Mouse (Mus musculus): ENCODE measurements around the gene Parvb.

Parvb gene

DNA sequence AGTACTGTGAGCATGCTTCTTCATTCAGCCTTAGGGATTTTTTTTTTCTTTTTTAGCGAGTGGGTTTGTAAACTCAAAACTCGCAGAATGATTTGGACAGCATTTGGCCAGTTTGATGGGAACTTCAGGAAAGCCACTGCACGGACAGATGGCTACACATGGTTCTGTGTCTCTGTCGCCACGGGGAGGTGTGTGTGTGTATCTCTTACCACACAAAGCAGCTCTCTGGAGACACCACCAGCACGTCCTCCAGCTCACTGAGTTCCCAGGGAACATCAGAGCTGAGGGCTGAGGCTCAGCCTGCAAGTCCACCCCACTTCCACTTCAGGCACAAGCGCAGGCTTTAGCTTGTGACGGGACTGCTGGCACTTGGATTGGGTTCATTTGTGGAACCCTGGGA lies 22.5 kb downstream of the Parvb start:
- intact Hi-C loops (cut with DNase I), result no loop called here

DNA sequence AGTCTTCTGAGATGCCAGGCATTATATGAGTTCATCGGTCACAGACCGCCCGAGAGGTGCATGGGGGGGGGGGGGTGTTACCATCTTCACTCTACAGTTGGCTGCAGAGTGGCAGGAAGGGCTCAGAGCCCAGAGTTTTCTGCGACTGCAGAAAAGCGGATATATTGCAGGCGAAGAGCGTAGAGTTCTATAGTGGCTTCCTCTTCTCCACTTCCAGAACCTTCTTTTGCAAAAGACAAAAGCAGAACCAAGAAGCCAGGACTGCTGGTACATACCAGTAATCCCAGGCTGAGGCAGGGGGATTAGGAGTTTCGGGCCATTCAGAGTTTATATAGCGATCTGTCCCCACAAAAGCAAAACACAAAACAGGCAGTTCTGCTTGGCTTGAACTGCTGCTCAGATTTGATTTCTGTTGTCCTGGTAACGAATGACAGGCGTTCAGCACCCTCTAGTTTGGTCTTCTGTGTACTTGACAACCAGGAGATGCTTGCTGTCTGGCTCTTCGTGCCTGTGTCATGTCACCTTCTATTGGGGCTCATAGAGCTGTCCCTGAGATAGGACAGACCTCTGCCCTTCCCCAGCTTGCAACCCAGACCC lies 24.5 kb downstream of the Parvb start:
- intact Hi-C loops (cut with DNase I), result no loop called here

DNA sequence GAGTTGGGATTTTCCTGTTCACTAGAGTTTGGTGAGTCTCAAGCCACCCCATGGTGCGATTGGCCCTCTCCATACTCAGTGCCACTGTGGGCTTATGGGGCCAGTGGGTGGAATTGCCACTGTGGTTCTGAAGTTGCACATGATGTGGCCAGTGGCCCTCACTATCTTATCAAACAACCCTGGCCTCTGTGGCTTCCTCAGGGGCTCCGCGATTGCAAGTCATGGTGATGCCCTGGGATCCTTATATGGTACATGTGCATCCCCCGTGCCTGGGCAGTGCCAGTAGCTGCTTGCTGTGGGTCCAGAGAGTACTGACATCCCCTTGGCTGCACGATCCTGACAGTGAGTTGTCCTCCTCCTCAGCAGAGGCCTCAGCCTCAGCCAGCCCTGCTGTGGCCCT lies 25.0 kb downstream of the Parvb start:
- intact Hi-C loops (cut with DNase I), result no loop called here

DNA sequence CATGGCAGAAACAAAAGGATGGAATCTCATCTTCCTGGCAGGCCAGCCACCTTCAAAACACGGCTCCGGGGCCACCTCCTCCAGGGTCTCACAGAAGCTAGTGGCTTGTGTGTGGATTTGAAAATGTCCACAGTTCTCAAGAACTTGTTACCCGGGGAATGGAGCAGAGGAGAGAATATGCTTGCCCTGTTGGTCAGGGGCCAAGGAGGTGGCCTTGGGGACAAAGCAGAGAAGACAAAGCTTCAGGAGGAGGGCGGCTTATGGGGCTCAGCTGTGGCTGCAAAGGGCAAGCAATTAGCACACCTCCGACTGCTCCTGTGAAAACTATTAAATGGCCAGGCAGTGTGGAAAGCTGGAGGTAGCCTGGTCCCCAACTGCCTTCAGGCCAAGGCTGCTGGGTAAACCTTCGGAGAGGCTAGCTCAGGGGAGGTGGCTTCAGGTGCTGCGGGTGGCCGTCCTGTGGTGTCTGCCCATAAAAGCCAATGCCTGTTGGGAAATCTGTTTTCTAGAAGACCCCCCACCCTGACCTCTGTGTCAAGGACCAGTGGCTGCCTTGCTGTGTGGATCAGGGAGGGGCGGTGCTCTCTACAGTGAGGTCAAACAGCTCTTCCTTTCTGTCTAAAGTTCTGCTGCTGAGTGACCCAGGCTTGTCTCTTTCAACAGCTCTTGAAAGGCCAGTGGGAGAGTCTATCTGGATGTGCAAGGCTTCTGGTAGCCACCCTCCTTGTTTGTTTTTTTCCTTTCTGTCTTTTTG lies 26.9 kb downstream of the Parvb start:
- intact Hi-C loops (cut with DNase I), result no loop called here

DNA sequence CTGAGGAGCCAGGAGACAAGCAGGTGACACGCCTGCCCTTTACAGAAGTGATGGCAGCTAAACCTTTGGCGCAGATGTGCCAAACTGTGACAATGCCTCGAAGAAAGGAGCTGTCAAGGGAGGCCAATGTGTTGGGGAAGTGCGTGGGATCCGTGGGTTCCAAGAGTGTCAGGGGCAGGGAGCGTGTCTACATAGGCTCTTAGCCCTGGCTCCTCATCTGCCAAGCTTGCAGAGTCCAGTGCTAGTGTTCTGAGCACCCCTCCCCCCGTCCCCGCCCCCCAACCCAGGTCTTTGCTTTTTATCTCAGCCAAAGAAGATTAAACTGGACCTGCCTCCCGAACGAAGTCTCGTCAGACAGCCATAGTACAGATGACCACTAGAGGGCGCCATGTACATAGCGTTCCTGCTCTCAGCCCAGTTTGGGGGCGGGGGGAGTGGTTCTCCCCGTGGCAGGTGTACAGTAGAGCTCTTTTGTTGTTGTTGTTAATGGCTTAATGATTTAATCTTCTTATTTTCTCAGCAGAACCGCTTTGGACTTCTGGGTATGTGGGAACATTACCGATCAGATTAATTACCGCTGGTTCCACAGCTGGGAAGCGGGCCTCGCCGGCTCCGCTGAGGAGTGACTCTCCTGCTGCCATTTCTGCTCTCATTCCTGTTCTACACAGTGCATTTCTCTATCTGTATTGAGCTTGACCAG lies 28.4 kb downstream of the Parvb start:
- intact Hi-C loops (cut with DNase I), result loop anchor here (2.0 to 5.0 kb wide), 2 partner anchors 47 to 352 kb away; no protein-coding TSS in a partner anchor

DNA sequence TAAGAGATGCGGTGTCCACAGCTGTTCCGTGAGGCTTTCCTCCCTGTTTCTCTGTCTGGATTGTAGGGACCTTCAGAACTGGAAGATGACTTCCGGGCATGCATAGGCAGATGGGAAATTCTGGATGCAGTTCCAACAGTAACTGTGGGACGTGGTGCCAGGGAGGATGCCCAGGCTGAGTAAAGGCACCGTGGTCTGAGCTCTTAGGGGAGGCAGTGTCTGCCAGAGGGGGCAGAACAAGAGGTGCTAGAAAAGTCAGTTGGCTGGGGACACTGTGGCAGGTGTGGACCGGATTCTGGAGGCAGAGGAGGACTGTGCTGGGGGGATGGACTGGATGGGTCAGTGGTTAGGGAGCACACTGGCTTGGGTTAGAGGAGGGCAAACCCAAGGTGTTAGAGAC lies 30.8 kb downstream of the Parvb start:
- intact Hi-C loops (cut with DNase I), result loop anchor here (5.0 kb wide), 1 partner anchor 350 kb away; no protein-coding TSS in a partner anchor

DNA sequence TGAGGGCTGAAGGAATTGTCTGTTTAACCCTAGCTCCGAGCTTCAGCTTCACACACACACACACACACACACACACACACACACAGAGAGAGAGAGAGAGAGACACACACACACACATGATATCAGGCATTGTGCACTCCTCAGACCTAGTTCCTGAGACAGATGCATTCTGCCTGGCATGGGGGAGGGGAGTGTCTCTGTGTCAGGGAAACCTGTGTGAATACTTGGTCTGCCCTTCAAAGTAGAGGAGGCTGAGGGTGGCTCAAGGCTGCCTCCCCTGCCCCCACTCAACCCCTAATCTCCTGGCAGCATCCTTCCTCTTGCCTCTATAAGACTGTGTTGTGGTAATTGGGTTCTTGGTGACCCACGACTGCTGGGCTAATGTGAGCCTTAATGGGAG lies 31.7 kb downstream of the Parvb start:
- intact Hi-C loops (cut with DNase I), result loop anchor here (5.0 kb wide), 1 partner anchor 349 kb away; no protein-coding TSS in a partner anchor

DNA sequence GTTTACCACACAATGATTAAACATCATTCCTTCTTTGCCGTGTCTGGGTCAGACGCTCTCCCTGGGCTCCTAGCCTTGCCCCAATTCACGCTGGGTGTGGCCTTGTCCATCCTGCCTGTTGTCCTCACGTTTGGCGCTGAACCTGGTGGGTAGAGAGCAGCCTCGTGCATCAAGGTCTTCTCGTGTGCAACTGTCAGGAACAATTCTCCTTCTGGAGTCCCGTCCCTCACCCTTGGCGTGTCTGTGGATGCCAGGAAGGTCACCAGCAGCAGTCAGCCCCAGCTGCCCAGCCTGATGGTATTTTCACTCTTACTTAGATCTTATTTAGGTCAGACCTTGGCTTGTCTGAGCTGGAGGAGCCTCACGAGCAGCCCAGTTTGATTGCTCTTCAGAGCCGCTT lies 33.3 kb downstream of the Parvb start:
- intact Hi-C loops (cut with DNase I), result no loop called here

DNA sequence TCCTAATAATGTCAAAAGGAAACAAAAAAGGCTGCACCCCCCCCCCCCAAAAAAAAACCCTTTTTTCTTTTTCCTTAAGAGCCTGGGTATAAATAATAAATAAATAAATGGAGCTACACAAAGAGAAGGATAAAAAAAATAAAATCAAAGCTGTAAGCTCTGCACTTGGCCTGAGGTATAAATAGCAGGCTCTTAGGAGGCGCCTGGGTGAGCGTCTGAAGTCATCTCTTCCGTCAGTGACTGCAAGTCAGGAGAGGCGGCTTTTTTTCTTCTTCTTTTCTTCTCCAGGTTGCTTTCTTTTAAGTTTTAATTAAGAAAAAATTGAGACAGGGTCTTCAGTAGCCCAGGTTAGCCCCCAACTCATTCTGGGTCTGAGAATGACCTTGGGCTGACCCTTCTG lies 34.4 kb downstream of the Parvb start:
- intact Hi-C loops (cut with DNase I), result no loop called here

DNA sequence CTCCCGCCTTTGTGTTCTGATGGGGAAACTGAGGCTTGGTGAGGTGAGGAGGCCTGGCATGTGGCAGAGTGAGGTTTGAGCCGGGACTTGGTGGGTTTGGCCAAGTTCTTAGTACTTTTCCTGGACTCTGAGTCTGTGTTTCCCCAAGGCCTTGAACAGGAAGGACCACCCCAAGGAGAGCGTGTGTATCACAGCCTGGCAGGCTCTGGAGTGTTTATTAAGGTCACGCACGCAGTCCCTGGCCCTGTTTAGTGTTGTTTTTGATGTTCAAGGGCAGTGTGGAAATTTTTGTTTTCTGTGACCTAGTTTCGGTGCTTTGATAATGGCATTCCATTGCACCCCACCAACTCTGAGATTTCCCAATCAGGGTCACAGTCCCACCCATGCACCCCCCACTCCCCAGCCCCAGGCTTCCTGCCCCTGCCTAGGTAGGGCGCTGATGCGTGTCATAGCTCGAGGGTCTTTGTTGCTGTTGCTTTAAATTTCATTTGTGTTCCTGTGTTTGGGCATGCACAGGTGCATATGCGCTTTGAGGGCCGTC lies 35.9 kb downstream of the Parvb start:
- intact Hi-C loops (cut with DNase I), result no loop called here

DNA sequence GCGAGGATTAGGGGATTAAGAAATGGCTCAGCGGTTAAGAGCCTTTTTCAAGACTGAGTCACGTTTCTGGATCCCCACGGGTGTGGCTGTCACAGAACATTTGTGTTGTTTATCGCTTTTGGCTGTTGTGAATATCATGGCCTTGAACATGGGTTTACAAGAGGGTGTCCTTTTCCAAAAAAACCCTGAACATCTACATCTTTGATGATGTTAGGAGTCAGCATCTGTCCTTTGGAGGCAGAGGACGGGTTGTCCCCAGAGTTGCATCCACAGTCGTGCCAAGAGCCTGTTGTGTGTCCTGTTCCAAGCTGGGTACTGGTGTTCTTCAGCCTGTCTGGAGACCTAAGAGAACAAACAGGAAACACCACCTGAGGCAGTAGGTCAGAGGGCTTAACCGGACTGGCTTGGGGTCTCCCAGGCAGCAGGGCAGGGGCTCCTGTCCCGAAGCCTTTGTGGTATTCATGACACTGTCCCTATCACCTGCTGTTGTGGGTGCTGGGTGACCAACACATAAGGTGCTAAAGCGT lies 37.3 kb downstream of the Parvb start:
- intact Hi-C loops (cut with DNase I), result no loop called here

DNA sequence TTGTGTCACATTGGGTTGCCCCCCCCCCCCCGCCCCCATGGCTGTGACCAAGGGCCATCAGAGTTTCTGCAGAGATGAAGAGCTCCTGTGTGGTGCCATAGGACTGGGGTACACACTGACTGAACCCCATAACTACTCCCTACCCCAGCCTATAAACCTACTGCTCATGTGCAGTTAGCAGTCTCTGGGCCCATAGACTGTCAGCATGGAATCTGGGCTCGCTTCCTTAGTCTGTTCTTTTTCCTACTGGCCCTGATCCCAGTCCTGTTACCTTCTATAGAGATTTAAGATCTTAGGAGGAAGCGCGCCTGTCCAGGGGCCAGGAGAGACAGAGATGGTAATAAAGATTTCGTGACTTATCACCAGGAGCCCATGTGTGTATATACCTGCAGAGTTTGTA lies 38.2 kb downstream of the Parvb start:
- intact Hi-C loops (cut with DNase I), result no loop called here

DNA sequence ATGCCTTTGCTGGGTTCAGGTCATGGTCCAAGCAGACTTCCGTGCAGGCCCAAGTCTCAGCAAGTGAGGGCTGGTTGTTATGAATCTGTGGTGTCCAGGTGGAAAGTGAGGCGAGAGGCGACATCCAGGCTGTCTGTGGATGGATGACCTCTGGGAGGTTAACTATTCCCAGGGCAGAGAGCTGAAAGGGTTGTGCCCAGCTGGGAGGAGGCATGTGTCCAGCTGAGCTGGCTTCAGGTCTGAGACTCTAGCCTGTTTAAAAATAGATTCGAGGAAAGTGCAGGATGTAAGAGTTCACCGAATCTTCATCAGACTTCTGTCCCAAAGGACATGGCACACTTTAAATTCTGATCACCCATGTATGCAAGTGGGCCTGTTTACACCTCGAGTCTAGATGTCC lies 38.6 kb downstream of the Parvb start:
- intact Hi-C loops (cut with DNase I), result no loop called here

DNA sequence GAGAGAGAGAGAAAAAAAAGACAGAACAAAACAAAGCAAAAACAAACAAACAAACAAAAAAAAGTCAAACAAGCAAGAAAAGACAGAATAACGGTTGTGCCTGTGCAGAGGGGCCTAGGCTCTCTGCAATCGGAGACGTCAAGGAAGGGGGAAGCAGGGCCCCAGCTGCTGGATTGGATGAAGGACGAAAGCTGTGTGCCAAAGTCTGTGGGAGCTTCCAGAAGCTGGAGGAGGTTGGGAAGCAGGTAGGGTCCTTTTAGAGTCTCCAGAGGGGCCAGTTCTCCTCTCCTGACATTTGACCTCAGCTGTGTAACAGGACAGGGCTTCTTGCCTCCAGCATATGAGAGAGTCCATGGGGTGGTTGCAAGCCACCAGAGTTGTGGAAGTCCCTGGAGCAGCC lies 44.2 kb downstream of the Parvb start:
- intact Hi-C loops (cut with DNase I), result no loop called here

DNA sequence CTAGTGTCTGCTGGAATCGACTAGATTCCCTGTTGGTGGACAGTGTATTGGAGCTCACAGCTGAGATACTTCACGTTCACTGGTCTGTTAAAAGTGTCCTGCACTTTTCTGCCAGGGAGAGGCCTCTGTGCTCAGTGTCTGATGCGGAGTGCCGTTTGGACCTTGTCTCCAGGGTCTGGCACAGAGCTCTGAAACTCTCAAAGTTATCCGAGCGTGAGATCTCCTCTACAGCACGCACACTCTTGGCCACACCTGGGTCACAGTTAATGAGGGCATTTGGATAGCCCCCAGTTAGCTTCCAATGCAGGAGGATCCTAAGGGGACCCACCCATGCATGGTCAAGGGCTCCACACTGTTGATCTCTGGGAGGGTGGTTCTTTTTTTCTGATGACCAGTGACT lies 46.2 kb downstream of the Parvb start:
- intact Hi-C loops (cut with DNase I), result no loop called here

DNA sequence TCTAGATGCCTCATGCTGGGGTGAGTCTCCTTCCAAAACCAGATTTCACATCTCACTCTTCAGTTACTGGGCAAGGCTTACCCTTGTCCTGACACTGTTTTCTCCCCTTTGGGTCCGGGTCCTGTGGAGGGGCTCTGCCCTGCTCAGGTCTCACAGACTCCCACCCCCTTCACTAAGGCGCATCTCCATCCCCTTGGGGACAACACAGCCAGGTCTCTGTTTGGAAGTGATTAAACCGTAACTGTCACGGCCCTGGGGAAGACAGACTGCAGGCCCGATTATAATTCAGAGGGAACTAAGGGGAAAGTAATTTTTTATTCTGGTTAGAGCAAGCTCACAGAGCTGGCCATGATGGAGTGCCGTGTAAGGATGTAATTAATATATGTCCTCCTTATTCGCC lies 46.8 kb downstream of the Parvb start:
- intact Hi-C loops (cut with DNase I), result no loop called here

DNA sequence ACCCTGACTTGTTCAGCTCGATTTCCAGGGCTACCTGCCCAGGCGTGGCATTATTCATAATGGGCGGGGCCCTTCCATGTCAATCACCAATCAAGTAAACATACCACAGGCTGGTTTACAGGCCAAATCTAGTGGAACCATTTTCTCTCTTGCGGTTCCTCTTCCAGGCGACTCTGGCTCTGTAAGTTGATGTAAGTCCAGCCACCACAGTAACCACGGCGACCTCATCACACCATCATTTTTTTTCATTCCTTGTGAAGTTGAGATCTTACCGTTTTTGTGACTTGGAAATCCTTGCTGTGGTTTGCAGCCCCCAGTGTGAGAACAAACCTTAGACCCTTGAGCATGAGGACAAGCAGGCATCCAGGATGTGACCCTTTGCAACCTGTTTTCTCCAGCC lies 48.5 kb downstream of the Parvb start:
- intact Hi-C loops (cut with DNase I), result no loop called here

DNA sequence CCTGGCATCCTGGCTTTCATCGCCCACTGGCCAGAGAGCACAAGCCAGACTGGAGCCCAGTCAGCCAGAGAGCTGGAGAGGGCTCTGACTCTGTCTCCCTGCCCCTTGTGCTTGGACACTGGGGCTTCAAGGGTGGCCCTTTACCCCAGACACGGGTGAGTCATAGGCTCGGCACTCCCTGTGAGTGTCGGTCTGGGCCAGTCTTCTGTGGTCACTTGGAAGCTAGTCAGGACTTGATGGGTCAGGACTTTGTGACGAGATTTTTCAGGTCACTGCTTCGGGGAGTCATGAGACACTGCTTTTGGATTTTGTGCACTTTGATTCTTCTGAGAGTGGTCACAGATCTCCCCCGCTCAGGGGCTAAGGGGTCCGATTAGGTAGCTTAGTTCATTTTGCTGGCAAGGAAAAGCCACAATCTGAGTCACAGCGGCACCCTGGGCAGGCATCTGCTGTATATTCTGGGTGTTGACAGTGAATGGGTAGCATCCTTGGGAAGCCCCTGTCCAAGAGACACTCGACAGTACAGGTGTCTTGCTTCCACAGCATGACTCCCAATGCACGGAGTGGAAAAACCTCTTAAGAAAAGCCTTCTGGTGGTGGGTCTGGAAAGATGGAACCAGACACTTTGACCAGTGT lies 49.0 kb downstream of the Parvb start:
- intact Hi-C loops (cut with DNase I), result no loop called here

DNA sequence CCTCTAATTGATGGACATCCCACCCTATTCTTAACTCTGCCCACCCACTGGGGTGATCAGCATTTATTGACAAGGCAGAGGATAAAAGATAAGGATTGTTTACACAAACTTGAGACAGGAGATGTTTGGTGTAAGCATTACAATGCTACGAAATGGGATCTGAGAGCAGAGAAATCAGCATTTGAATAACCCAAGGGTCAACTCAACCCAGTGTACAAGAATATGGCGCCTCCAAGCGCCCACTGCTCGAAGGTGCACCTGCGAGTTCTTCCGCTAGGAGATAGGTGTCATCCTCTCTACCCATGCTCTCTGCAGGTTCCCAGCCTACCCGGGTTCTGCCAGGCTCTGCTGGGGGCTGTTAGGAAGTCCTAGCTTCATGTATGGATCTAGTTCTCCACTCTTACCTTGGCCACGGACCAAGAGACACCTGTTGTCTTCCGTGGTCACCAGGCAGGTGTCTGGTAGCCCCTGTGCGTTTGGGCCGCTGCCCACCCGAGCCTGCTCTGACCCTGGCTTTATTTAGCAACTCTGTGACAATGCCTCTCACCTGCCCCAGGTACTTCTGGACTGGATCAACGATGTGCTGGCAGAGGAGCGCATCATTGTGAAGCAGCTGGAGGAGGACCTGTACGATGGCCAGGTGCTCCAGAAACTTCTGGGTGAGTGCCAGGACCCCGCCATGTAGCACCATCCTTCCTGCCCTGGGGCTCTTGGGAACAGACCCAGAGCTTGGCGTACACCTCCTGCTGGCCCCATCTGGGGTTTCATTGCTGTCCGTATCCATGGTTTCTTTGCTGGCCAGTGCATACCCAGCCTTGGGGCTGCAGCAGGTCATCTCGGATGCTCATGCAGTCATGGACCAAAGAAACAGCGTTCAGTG lies 50.6 kb downstream of the Parvb start:
- intact Hi-C loops (cut with DNase I), result no loop called here

DNA sequence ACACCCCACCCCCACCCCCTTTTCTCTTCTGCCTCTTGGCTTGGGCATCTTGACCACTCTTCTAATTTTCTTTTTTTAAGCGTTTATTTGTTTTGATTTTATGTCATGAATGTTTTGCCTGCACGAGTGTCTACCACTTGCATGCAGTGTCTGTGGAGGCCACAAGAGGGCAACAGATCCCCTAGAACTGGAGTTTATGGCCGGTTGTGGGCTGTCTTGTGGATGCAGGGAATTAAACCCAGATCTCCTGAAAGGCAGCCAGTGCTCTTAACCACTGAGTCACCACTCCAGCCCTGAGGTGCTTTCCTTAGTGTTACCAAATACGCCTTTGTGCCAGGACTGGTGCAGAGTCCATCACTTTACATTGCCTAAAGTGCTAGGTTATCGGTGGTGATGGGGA lies 52.2 kb downstream of the Parvb start:
- intact Hi-C loops (cut with DNase I), result no loop called here

DNA sequence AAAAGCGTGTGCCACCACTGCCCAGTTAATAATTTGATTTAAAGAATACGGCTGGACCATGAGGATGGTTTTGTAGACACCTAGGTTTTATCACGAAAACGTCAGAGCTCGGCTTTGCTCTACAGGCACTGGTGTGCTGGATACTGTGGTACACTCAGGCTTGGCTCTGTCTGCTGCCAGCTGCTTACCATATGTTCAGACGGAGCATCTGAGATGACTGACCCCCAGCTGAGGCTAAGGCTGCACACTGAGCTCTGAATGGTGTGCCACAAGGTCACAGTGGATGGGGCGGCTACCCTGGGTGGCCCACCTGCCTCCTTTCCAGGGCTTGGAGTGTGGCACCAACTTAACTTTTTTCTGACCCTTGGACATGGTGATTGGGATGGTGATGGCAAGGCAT lies 53.6 kb downstream of the Parvb start:
- intact Hi-C loops (cut with DNase I), result no loop called here
